Mouse (Mus musculus): Measurements from ENCODE around the gene Gm28539. TPM values are rescaled to one million over a fixed set of nuclear protein-coding genes. Genes with fewer than 3 reads are reported as not detected.
"Not testable (repeated sequence)": the region's sequence is repeated elsewhere in the genome, so short reads cannot be mapped to it uniquely, and the experiment has no call there.

Gene Gm28539
- total RNA-seq, 4 experiments from 2014 or later, result 0.14 to 4.6 (median 2.0) TPM; not detected in 1

- no peak for DNase-seq (ENCODE audit: low spot score)
Observed at GRCm38 (mm10) chr16:18955070-18955469, 118.7 kb downstream of the Gm28539 start.

GRCm38 (mm10) chr16:18963486-18963885 lies 127.1 kb downstream of the Gm28539 start:
- no peak for DNase-seq (ENCODE audit: low spot score)

- DNase-seq (ENCODE audit: low spot score), result no peak
Observed at GRCm38 (mm10) chr16:18969420-18970128, 133.2 kb downstream of the Gm28539 start.

- no peak for DNase-seq (ENCODE audit: low spot score)
Observed at GRCm38 (mm10) chr16:18970837-18971236, 134.5 kb downstream of the Gm28539 start.

- DNase-seq (ENCODE audit: low spot score), result not testable (repeated sequence)
Observed at GRCm38 (mm10) chr16:18975665-18976064, 139.3 kb downstream of the Gm28539 start.

GRCm38 (mm10) chr16:18976315-18976714 lies 139.9 kb downstream of the Gm28539 start:
- no peak for DNase-seq (ENCODE audit: low spot score)

GRCm38 (mm10) chr16:18986381-18986780 lies 150.0 kb downstream of the Gm28539 start:
- no peak for DNase-seq (ENCODE audit: low spot score)

GRCm38 (mm10) chr16:18986860-18987259 lies 150.5 kb downstream of the Gm28539 start:
- no peak for DNase-seq (ENCODE audit: low spot score)

- not testable (repeated sequence) for DNase-seq (ENCODE audit: low spot score)
Observed at GRCm38 (mm10) chr16:19002610-19003389, 166.4 kb downstream of the Gm28539 start.

- no peak for DNase-seq (ENCODE audit: low spot score)
Observed at GRCm38 (mm10) chr16:19003757-19004156, 167.4 kb downstream of the Gm28539 start.

- DNase-seq (ENCODE audit: low spot score), result no peak
Observed at GRCm38 (mm10) chr16:19005298-19005697, 168.9 kb downstream of the Gm28539 start.

Other genes with a start within 250 kb of the Gm28539 start
- 1 to 10 TPM; 1.0 to 2.0 (median 1.1) TPM for gene Tbx1, start 245.9 kb upstream of the Gm28539 start, total RNA-seq (2022)
- gene Gp1bb, start 214.2 kb upstream of the Gm28539 start, total RNA-seq (2022), result 1 to 10 TPM in 1 of 4 experiments, under 1 TPM in 3; 0.28 to 1.9 (median 0.36) TPM
- gene Gm49601, start 210.2 kb upstream of the Gm28539 start, total RNA-seq (2022), result 1 to 10 TPM in 1 of 4 experiments, under 1 TPM in 3; 0.46 to 2.0 (median 0.66) TPM
- gene Sept5, start 206.6 kb upstream of the Gm28539 start, total RNA-seq (2022), result 1 to 10 TPM; 2.2 to 4.1 (median 3.0) TPM
- 10 to 100 TPM; 13.1 to 24.3 (median 15.1) TPM for gene Cldn5, start 59.7 kb upstream of the Gm28539 start, total RNA-seq (2022)
- gene Ufd1, start 24.8 kb upstream of the Gm28539 start, total RNA-seq (2022), result 10 to 100 TPM; 52.6 to 58.4 (median 55.9) TPM
- gene Cdc45, start 24.6 kb upstream of the Gm28539 start, total RNA-seq (2022), result 1 to 10 TPM; 1.9 to 3.0 (median 2.3) TPM
- gene 2510002D24Rik, start within 50 bp of the Gm28539 start, total RNA-seq (2022), result 10 to 100 TPM; 21.1 to 28.7 (median 26.2) TPM
- 10 to 100 TPM; 47.0 to 60.1 (median 55.2) TPM for gene Mrpl40, start 40.3 kb downstream of the Gm28539 start, total RNA-seq (2022)
- 10 to 100 TPM; 15.9 to 22.3 (median 20.9) TPM for gene Hira, start 40.5 kb downstream of the Gm28539 start, total RNA-seq (2022)